Mouse (Mus musculus) ovary, adult 18-20 months (tissue): ENCODE data around the gene 1110065P20Rik.

Experiments used
- DNase-seq: peaks from one replicate; pipeline ENCODE4 v3.0.0; 2022; ENCODE audit warnings: low spot score, mixed read lengths

1110065P20Rik gene

GRCm38 (mm10) chr4:124840998-124841397 lies 10.0 kb downstream of the 1110065P20Rik start:
- no peak for DNase-seq

DNA sequence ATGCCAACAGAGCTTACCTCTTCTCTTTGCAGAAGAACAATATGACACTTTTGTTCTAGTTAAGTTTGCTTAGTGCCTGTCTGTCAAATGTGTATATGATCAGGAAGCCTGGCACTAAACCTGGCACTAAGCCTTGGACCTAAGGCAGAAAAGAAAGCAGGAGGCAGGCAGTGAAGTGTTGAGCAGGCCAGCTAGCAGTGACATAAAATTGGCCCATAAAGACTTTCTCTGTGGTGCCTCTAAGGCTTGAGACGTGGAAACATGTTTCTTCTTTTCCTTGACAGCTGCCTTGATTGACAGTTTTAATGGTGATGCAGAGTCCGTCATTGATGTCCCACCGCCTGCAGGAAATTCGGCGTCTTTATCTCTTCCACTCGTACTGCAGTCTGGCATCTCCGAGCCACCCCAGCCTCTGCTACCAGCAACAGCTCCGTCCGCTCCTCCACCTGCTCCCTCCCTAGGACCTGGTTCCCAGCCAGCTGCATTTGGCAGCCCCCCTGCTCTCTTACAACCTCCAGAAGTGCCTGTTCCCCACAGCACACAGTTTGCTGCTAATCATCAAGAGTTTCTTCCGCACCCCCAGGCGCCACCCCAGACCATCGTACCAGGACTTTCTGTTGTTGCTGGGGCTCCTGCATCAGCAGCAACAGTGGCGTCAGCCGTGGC lies 12.8 kb downstream of the 1110065P20Rik start:
- DNase-seq = no peak

GRCm38 (mm10) chr4:124832796-124833195 lies 18.2 kb downstream of the 1110065P20Rik start:
- DNase-seq = no peak

DNA sequence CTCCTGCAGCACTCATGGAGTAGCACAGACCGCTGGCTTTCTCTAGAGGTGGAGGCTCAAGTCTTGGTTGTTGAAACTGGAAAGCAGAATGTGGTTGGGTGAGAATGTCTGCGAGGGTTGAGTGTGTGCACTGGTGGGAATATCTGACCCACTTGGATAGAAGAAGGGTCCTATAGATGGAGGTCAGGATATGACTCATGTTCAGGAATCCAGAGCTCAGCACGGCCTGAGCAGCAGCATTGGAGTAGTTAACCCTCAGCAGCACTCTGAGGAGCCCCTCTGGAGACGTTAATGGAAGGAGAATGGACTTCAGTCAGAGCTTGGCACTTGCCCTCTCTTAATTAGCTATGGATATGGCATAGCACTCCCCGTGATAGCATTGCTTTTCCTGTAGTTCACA lies 21.3 kb downstream of the 1110065P20Rik start:
- DNase-seq = no peak

- no peak for DNase-seq
Observed at GRCm38 (mm10) chr4:124825371-124825965, 25.5 kb downstream of the 1110065P20Rik start.

DNA sequence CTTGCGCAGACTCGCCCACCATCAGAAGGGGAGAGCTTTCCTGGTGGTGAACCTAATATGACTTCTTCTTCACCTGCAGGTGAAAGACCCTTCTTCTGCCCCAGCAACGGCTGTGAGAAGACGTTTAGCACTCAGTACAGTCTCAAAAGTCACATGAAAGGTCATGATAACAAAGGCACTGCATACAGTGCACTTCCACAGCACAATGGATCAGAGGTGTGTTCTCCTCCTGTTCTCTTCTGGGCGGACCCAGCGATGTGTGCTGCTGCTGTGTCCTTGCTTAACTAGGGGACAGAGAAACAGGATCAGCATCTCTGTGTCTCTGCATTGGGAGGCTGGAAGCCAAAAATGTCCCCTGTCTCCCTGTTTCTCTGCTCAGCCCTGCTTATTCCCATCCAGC lies 26.0 kb downstream of the 1110065P20Rik start:
- no peak for DNase-seq

DNA sequence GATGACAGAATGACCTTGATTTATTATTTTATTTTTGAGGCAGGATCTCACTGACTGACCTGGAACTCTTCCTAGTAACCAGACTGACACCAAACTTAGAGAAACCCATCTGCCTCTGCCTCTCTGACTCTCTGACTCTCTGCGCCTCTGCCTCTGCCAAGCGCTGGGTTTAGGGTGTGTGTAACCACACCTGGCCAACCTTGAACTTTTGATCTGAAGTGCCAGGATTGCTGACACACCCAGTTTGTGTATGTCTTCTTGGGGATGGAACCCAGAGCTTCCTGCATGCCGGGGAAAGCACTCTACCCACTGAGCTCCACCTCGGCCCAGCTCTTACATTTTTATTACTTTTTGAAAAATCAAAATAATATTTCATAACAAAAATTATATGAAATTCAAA lies 32.2 kb downstream of the 1110065P20Rik start:
- no peak for DNase-seq

DNA sequence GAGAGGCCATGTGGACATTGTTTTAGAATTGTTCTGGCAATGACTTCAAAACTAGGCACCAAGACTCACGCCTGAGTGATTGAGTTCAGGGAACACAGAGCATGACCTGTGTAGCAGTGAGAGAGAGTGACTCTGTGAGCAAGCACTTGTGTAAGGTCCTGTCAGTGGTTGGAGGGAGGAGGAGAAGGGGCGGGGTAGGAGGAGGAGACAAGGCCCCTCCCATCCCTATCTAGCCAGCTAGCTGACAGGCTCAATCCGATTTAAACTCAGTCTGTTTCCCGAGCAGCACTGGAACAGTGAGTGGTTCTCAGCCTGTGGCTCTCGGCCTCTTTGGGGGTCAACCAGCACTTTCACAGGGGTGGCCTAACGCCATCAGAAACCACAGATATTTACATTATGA lies 33.2 kb downstream of the 1110065P20Rik start:
- DNase-seq = peak; percentile 16

- no peak for DNase-seq
Observed at GRCm38 (mm10) chr4:124815901-124816300, 35.1 kb downstream of the 1110065P20Rik start.

DNA sequence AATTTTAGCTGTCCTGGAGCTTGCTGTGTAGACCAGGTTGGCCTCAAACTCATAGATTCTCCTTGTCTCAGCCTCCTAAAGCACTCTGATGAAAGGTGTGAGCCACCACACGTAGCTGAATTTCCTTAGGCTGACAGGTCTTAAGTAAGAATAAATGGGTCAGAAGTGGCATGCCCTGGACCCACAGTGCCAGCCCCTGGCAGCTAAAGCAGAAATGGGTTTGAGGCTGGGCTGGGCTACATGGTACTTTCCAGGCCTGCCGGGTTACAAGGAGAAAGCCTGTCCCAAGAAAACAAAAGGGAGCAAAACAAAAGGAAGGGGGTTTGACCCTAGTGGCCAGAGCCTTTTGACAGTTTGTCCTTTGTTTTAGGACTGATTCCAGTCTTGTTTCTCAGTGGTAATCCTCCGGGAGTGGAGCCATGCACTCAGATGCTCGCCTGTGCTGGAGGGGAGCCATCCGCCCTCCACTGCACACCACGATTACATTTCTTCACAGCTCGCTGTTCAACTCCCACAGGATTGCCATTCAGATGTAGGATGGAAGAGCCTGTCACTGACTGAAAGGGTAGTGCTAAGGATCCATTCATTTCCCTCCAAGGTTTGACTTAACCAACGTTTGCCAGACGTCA lies 39.5 kb downstream of the 1110065P20Rik start:
- no peak for DNase-seq

DNA sequence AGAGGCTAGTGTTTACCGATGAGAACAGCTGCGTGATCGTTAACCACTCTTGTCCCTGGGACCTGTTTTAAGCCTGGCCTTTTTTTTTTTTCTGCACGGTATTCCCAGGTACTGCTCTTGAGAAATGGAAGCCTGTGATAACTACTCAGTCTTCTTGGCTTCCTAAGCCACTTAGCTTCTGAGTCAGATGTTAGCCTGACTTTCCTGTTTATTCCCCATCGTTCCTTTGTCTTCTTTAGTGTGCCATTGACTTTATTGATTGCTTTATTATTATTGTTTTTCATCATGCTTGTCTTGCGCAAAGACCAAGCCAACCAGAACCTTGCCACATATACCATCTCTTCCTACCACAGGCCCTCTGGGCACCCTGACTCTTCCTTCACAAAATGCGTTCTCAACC lies 40.9 kb downstream of the 1110065P20Rik start:
- DNase-seq = no peak

DNA sequence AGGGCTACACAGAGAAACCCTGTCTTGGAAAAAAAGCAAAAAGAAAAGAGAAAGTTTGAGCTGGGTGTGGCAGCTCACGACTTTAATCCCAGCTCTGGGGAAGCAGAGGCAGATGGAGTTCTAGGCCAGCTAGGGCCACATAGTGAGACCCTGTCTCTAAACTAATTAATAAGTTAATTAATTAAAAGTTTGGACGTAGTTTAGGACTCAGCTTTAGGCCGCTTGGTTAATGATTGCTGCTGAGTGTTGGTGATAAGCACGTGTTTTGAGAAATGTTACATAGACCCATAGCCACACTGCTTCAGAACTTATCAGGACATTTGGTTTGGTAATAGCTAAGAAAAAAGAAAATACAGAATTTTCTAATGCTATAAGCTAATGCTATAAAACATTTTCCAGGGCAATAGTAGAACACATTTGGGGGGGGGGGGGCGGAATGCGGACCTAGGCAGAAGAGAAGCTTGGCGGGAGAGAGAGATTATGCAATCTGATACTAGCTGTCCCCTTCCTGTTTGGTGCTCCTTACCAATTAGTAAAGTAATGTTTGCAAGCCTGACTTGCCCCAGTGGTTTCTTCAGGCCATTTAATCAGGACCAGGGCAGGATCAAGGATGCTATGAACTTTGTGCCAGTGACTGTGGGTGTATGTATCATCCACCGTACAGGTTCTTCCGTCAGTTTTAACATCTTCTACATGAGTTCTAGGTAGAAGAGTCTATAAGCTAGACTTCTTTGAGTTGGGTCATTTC lies 41.7 kb downstream of the 1110065P20Rik start:
- no peak for DNase-seq

DNA sequence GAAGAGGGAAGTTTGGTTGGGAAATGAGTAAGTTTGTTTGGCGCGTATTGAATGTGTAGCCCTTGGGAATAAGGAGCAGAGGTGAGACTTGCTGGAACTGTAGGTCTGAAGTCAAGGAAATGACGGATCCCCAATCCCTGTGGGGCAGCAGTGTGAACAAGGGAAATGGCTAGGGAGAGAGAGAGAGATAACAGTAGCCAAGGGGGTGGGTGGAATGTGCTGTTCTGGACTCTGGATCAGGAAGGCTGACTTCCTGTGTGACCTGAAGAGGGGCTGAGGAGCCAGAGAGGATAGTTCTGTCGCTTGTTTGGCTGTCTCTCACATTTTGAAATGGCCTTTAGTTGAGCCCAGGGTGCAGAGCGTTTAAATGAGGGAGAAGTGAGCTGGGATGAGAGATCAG lies 42.5 kb downstream of the 1110065P20Rik start:
- DNase-seq = no peak

- DNase-seq = no peak
Observed at GRCm38 (mm10) chr4:124803406-124803805, 47.6 kb downstream of the 1110065P20Rik start.

GRCm38 (mm10) chr4:124802309-124803260 lies 48.4 kb downstream of the 1110065P20Rik start:
- DNase-seq = peak; percentile 96

DNA sequence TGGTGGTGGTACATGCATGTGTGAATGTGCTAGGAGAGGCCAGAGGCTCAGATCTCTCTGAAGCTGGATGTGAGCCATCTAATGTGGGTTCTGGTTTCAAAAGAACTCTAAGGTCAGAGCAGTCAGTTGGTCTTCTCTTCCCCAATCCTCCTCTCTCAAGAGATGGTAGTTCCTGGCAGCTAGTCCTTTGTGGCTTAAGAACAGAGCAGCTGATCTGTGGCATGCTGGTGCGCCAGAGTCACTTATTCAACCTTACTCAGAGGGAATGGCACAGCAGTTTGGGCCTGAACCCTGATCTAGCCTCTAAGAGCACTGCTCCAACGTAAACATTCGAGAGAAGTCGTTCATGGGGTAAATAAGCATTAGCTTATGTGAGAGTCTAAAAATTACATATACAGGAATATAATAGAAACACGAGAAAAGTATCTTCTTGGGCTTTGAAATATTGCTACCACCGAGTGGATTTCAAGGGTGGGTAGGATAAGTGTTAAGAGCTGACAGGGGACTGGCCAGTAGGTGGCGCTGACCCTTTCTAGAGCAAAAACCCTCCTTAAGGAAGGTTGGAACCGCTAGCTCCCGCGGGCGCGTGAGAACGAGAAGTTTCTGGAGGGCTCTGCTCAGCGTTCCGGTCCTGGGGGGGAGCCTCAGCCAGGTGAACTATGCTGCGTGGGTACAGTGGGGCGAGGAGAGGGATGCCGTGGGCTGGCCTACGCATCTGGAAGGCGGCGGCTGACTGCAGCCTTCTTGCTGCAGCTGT lies 49.3 kb downstream of the 1110065P20Rik start, which contains the start of gene Mtf1:
Gene Mtf1 (plus strand): TSS at position 553 of the 757 bp plus-strand sequence.
- DNase-seq = peak; percentile 68
